Mouse (Mus musculus) layer of hippocampus, adult 9-11 months (tissue): ENCODE measurements around the gene Sptbn2.
A peak's percentile ranks its signal among the peaks of the same experiment; 100 is the strongest.
"Not testable (repeated sequence)": the region's sequence is repeated elsewhere in the genome, so short reads cannot be mapped to it uniquely, and the experiment has no call there.

Source experiments
- DNase-seq: peaks from one replicate; pipeline ENCODE4 v3.0.0; 2022

The Sptbn2 gene

GRCm38 (mm10) chr19:4729186-4729585 lies 18.2 kb downstream of the Sptbn2 start:
- DNase-seq: no peak

- no peak for DNase-seq
Observed at GRCm38 (mm10) chr19:4733052-4733451, 22.1 kb downstream of the Sptbn2 start.

- no peak for DNase-seq
Observed at GRCm38 (mm10) chr19:4737866-4738265, 26.9 kb downstream of the Sptbn2 start.

- DNase-seq: no peak
Observed at GRCm38 (mm10) chr19:4739053-4739452, 28.1 kb downstream of the Sptbn2 start.

- no peak for DNase-seq
Observed at GRCm38 (mm10) chr19:4739762-4740161, 28.8 kb downstream of the Sptbn2 start.

- DNase-seq: no peak
Observed at GRCm38 (mm10) chr19:4741482-4741881, 30.5 kb downstream of the Sptbn2 start.

GRCm38 (mm10) chr19:4742229-4742628 lies 31.3 kb downstream of the Sptbn2 start:
- DNase-seq: no peak

GRCm38 (mm10) chr19:4743524-4743923 lies 32.6 kb downstream of the Sptbn2 start:
- no peak for DNase-seq

- DNase-seq: no peak
Observed at GRCm38 (mm10) chr19:4744026-4744425, 33.1 kb downstream of the Sptbn2 start.

GRCm38 (mm10) chr19:4745057-4745456 lies 34.1 kb downstream of the Sptbn2 start:
- no peak for DNase-seq

GRCm38 (mm10) chr19:4745681-4746080 lies 34.7 kb downstream of the Sptbn2 start:
- DNase-seq: no peak

GRCm38 (mm10) chr19:4746611-4747010 lies 35.6 kb downstream of the Sptbn2 start:
- no peak for DNase-seq

- no peak for DNase-seq
Observed at GRCm38 (mm10) chr19:4747631-4748312, 36.8 kb downstream of the Sptbn2 start.

GRCm38 (mm10) chr19:4748493-4748892 lies 37.5 kb downstream of the Sptbn2 start:
- no peak for DNase-seq

- DNase-seq: no peak
Observed at GRCm38 (mm10) chr19:4749975-4750374, 39.0 kb downstream of the Sptbn2 start.

GRCm38 (mm10) chr19:4755565-4756192 lies 44.7 kb downstream of the Sptbn2 start:
- peak; percentile 92 for DNase-seq

GRCm38 (mm10) chr19:4756193-4756911 lies 45.4 kb downstream of the Sptbn2 start, which contains the start of gene Rbm4b:
Rbm4b (plus strand) TSS chr19:4756497.
- peak; percentile 97 for DNase-seq

- DNase-seq: no peak
Observed at GRCm38 (mm10) chr19:4756921-4757320, 46.0 kb downstream of the Sptbn2 start.

GRCm38 (mm10) chr19:4760544-4760943 lies 49.6 kb downstream of the Sptbn2 start:
- DNase-seq: not testable (repeated sequence)

GRCm38 (mm10) chr19:4762876-4763275 lies 51.9 kb downstream of the Sptbn2 start:
- no peak for DNase-seq

GRCm38 (mm10) chr19:4767507-4768148 lies 56.7 kb downstream of the Sptbn2 start:
- no peak for DNase-seq

- DNase-seq: no peak
Observed at GRCm38 (mm10) chr19:4772785-4773184, 61.8 kb downstream of the Sptbn2 start.

GRCm38 (mm10) chr19:4782891-4783290 lies 71.9 kb downstream of the Sptbn2 start:
- no peak for DNase-seq
